Mouse (Mus musculus) liver, postnatal 0 days (tissue): ENCODE data around the gene Bicra.
A peak's percentile ranks its signal among the peaks of the same experiment; 100 is the strongest.

Experiments
- CTCF ChIP-seq: sonication (generic); IDR thresholded peaks from 2 replicates; pipeline ENCODE4 v1.5.1; 2016; ENCODE audit warnings: antibody characterized with exemption, low read depth
- EP300 ChIP-seq: IDR thresholded peaks from 2 replicates; pipeline ENCODE4 v1.6.1; 2016; ENCODE audit warnings: antibody characterized with exemption, low read depth, mild to moderate bottlenecking

- TF ChIP-seq CTCF (peak; percentile 74), EP300 (no peak)
These were observed 35.0 kb downstream of the Bicra start for GRCm38 (mm10) chr7:16012576-16013263.
